Mouse (Mus musculus): Measurements from ENCODE around the gene Kcnc3.

DNA sequence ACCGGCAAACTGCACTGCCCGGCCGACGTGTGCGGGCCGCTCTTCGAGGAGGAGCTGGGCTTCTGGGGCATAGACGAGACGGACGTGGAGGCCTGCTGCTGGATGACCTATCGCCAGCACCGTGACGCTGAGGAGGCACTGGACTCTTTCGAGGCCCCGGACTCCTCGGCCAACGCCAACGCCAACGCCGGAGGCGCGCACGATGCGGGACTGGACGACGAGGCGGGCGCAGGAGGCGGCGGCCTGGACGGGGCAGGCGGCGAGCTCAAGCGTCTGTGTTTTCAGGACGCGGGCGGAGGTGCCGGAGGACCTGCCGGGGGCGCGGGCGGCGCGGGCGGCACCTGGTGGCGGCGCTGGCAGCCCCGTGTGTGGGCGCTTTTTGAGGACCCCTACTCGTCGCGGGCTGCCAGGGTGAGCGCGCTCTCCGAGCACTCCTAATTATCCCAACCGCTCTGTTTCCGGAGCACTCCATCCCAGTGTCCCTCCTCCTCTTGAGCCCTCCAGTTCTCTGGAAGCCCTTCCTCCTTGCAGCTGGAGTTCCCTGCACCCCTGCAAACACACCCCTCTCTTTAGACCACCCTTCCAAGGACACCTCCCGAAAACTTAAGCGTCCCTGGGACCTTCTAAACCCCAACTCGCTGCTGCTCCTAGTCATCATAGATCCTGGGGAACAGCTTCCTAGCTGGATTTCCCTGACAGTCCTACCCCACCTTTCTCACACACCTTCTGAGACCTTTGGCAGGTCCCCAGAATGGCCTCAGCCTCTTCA, 1.1 kb downstream of the Kcnc3 start:
- TF ChIP-seq HCFC1 (IDR thresholded peaks at IDR 0.05; ENCODE audit: borderline replicate concordance, insufficient read depth, low read length) (no peak), CHD2 (IDR thresholded peaks at IDR 0.05; ENCODE audit: low read depth, low read length) (no peak), MAFK (IDR thresholded peaks at IDR 0.05; ENCODE audit: insufficient read depth, low read depth, low read length) (no peak), ZC3H11A (IDR thresholded peaks at IDR 0.05; ENCODE audit: borderline replicate concordance, low read depth, low read length) (no peak), ZNF384 (IDR thresholded peaks at IDR 0.05; ENCODE audit: low read depth, low read length) (no peak)

All from ES-E14 (cell line).